Mouse (Mus musculus) myocyte (in vitro differentiated cells): ENCODE measurements around the gene Hoxc12. TPM values are rescaled to one million over a fixed set of nuclear protein-coding genes. Genes with fewer than 3 reads are reported as not detected.

Experiments
- H3K27me3 ChIP-seq: one replicate; pipeline ENCODE4 v1.6.1; 2011; ENCODE audit not compliant: control insufficient read depth, insufficient read depth, insufficient read length
- H3K36me3 ChIP-seq: one replicate; pipeline ENCODE4 v1.6.1; 2011; ENCODE audit not compliant: control insufficient read depth, insufficient read depth
- H3K4me2 ChIP-seq: one replicate; pipeline ENCODE4 v1.6.1; 2011; ENCODE audit warnings: low read depth, control low read depth
- H3K4me3 ChIP-seq: one replicate; pipeline ENCODE4 v1.5.1; 2011; ENCODE audit warnings: mild to moderate bottlenecking, control low read depth, moderate library complexity
- H3K79me2 ChIP-seq: one replicate; pipeline ENCODE4 v1.6.1; 2011; ENCODE audit not compliant: control insufficient read depth, insufficient read depth
- H3ac ChIP-seq: one replicate; pipeline ENCODE4 v1.6.1; 2011; ENCODE audit not compliant: control insufficient read depth, insufficient read length
- CEBPB ChIP-seq: IDR thresholded peaks from 2 replicates; pipeline ENCODE4 v1.6.1; 2011; ENCODE audit warnings: mild to moderate bottlenecking, moderate library complexity; ENCODE audit not compliant: poor library complexity, insufficient read depth, severe bottlenecking
- E2F4 ChIP-seq: IDR thresholded peaks from one replicate; pipeline ENCODE4 v1.6.1; 2011; ENCODE audit warnings: mild to moderate bottlenecking, control low read depth, moderate library complexity; ENCODE audit not compliant: insufficient read depth
- MAX ChIP-seq: IDR thresholded peaks from one replicate; pipeline ENCODE4 v1.6.1; 2011; ENCODE audit warnings: low read depth, mild to moderate bottlenecking, control low read depth
- MYOD1 ChIP-seq, 3 experiments: IDR thresholded peaks; one replicate each; pipeline ENCODE4 v1.6.1; 2011; ENCODE audit warnings: control low read depth in 2 of 3, low read depth in 2 of 3, mild to moderate bottlenecking in 2 of 3, moderate library complexity in 1 of 3; ENCODE audit not compliant: insufficient read length in 2 of 3, control insufficient read depth in 1 of 3
- MYOG ChIP-seq, 3 experiments: IDR thresholded peaks; one replicate each; pipeline ENCODE4 v1.6.1; 2011; ENCODE audit warnings: control low read depth in 2 of 3, low read depth in 2 of 3, mild to moderate bottlenecking in 2 of 3; ENCODE audit not compliant: insufficient read length in 2 of 3, control insufficient read depth in 1 of 3, insufficient read depth in 1 of 3
- POLR2A ChIP-seq: IDR thresholded peaks from one replicate; pipeline ENCODE4 v1.6.1; 2011; ENCODE audit warnings: low read depth, mild to moderate bottlenecking, control low read depth, moderate library complexity; ENCODE audit not compliant: insufficient read length
- POLR2AphosphoS2 ChIP-seq: IDR thresholded peaks from one replicate; pipeline ENCODE4 v1.6.1; 2011; ENCODE audit warnings: low read depth, control low read depth; ENCODE audit not compliant: insufficient read length
- REST ChIP-seq: IDR thresholded peaks from one replicate; pipeline ENCODE4 v1.6.1; 2011; ENCODE audit warnings: mild to moderate bottlenecking, control low read depth, moderate library complexity; ENCODE audit not compliant: insufficient read depth, insufficient read length
- SRF ChIP-seq: IDR thresholded peaks from one replicate; pipeline ENCODE4 v1.6.1; 2011; ENCODE audit warnings: low read depth; ENCODE audit not compliant: control insufficient read depth, insufficient read length
- TCF12 ChIP-seq: IDR thresholded peaks from one replicate; pipeline ENCODE4 v1.6.1; 2011; ENCODE audit warnings: mild to moderate bottlenecking, control low read depth; ENCODE audit not compliant: poor library complexity, insufficient read depth, severe bottlenecking
- TCF3 ChIP-seq: IDR thresholded peaks from one replicate; pipeline ENCODE4 v1.6.1; 2011; ENCODE audit warnings: low read depth, control low read depth; ENCODE audit not compliant: insufficient read length
- USF1 ChIP-seq: IDR thresholded peaks from one replicate; pipeline ENCODE4 v1.6.1; 2011; ENCODE audit warnings: low read depth, mild to moderate bottlenecking, control low read depth, moderate library complexity
- polyA plus RNA-seq: library from polyadenylated mRNA; unstranded; fragments of >200 nt; fragmentation: generic; extraction: Trizol; gene quantifications from one replicate; pipeline ENCODE4 v1.2.1, GENCODE M21; 2012; ENCODE audit warnings: missing spikeins

The Hoxc12 gene
- polyA plus RNA-seq, 1 experiment = 5.6 TPM

- Histone ChIP-seq H3K4me3 (peak overlapping the region; percentile 91), H3ac (no peak overlapping the region), H3K36me3 (no peaks in the 10 kb centered on the region), H3K4me2 (peak overlapping the region; percentile 100), H3K27me3 (no peaks in the 10 kb centered on the region), H3K79me2 (peaks cover 73% of the 10 kb centered on the region)
- TF ChIP-seq POLR2AphosphoS2 (peak; percentile 41), TCF12 (no peak), POLR2A (peak; percentile 37), CEBPB (no peak), REST (no peak), E2F4 (no peak), MYOD1 (IDR thresholded peaks at IDR 0.05; ENCODE audit: control insufficient read depth in 1 of 3, insufficient read length in 2 of 3, low read depth in 2 of 3) (peak in 1 of 3 experiments; percentile 2), MYOG (IDR thresholded peaks at IDR 0.05; ENCODE audit: control insufficient read depth in 1 of 3, insufficient read depth in 1 of 3, insufficient read length in 2 of 3, low read depth in 2 of 3) (no peak), SRF (no peak), MAX (no peak), TCF3 (no peak)
These were observed 17.0 kb downstream of the Hoxc12 start for GRCm38 (mm10) chr15:102953561-102953960.

GRCm38 (mm10) chr15:102954192-102955006, 17.8 kb downstream of the Hoxc12 start, which contains the start of gene Hoxc11:
Hoxc11 (plus strand) TSS chr15:102954427.
- Histone ChIP-seq H3K36me3 (no peaks in the 10 kb centered on the region), H3K4me2 (peak within 1 kb of the TSS; percentile 100), H3K79me2 (peaks cover 73% of the 10 kb centered on the region), H3ac (peak within 1 kb of the TSS; percentile 79), H3K4me3 (peak within 1 kb of the TSS; percentile 91), H3K27me3 (no peaks in the 10 kb centered on the region)
- TF ChIP-seq MYOG (IDR thresholded peaks at IDR 0.05; ENCODE audit: control insufficient read depth in 1 of 3, insufficient read depth in 1 of 3, insufficient read length in 2 of 3, low read depth in 2 of 3) (no peak), CEBPB (no peak), POLR2AphosphoS2 (peak; percentile 85), E2F4 (no peak), TCF3 (no peak), REST (no peak), TCF12 (no peak), POLR2A (peak; percentile 68), MYOD1 (IDR thresholded peaks at IDR 0.05; ENCODE audit: control insufficient read depth in 1 of 3, insufficient read length in 2 of 3, low read depth in 2 of 3) (no peak), USF1 (peak; percentile 94), MAX (no peak), SRF (no peak)

DNA sequence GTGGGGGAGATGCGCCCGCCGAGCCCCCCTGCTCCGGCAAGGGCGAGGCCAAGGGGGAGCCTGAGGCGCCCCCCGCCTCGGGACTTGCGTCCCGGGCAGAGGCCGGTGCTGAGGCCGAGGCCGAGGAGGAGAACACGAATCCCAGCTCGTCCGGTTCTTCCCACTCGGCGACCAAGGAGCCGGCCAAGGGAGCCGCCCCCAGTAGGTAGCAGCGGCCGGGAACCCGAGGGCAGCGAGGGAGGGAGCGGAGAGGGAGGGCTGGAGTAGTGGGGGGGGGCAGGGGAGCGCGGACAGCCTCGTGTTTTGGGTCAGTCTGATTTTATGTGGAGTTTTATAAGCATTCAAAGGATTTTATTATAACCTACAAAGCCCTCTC, 18.4 kb downstream of the Hoxc12 start:
- H3K4me3 ChIP-seq = peak overlapping the region; percentile 91
- H3K27me3 ChIP-seq = no peaks in the 10 kb centered on the region
- H3K36me3 ChIP-seq = no peaks in the 10 kb centered on the region
- H3K4me2 ChIP-seq = peak overlapping the region; percentile 100
- TF ChIP-seq POLR2A = peak; percentile 0
- TF ChIP-seq SRF = no peak
- peak in 1 of 3 experiments; percentile 43 for TF ChIP-seq MYOG (IDR thresholded peaks at IDR 0.05; ENCODE audit: control insufficient read depth in 1 of 3, insufficient read depth in 1 of 3, insufficient read length in 2 of 3, low read depth in 2 of 3)
- TF ChIP-seq REST = no peak
- TF ChIP-seq POLR2AphosphoS2 = no peak
- no peak for TF ChIP-seq TCF3
- TF ChIP-seq MAX = no peak
- peak overlapping the region; percentile 79 for H3ac ChIP-seq
- peaks cover 74% of the 10 kb centered on the region for H3K79me2 ChIP-seq

GRCm38 (mm10) chr15:102955833-102956640, 19.5 kb downstream of the Hoxc12 start:
- TF ChIP-seq POLR2A = peak; percentile 64
- no peak for TF ChIP-seq TCF12
- TF ChIP-seq MYOG (IDR thresholded peaks at IDR 0.05; ENCODE audit: control insufficient read depth in 1 of 3, insufficient read depth in 1 of 3, insufficient read length in 2 of 3, low read depth in 2 of 3) = peak in 1 of 3 experiments; percentile 42
- TF ChIP-seq E2F4 = no peak
- TF ChIP-seq MAX = no peak
- TF ChIP-seq CEBPB = no peak
- no peak for TF ChIP-seq TCF3
- peak; percentile 82 for TF ChIP-seq POLR2AphosphoS2
- TF ChIP-seq MYOD1 (IDR thresholded peaks at IDR 0.05; ENCODE audit: control insufficient read depth in 1 of 3, insufficient read length in 2 of 3, low read depth in 2 of 3) = peak in 2 of 3 experiments; percentile 19 to 38
- TF ChIP-seq SRF = no peak
- Histone ChIP-seq H3ac (peak overlapping the region; percentile 79), H3K36me3 (no peaks in the 10 kb centered on the region), H3K27me3 (no peaks in the 10 kb centered on the region), H3K4me2 (peak overlapping the region; percentile 100), H3K4me3 (peak overlapping the region; percentile 91), H3K79me2 (peaks cover 82% of the 10 kb centered on the region)
